Mouse (Mus musculus) heart, embryonic 14.5 days (tissue): ENCODE results near the gene 1700025G04Rik. TPM values are rescaled to one million over a fixed set of nuclear protein-coding genes. Genes with fewer than 3 reads are reported as not detected.

ENCODE experiments used
- ATAC-seq: fragments of 200-750 bp; cut with Nextera tagmentation; 2 replicates; pipeline ENCODE4 v1.8.0; 2017; ENCODE audit warnings: low read depth, moderate TSS enrichment; ENCODE audit not compliant: insufficient number of reproducible peaks, insufficient read depth, low FRiP score
- H3K27ac ChIP-seq, 2 experiments: fragments of 200-500 bp in 1 of 2; fragments of 300-500 bp in 1 of 2; sonication (generic) in 1 of 2; replicated peaks in 1 of 2; 2 replicates each; pipeline ENCODE4 v1.5.1; 2012 to 2014; ENCODE audit warnings: low read depth in 2 of 2, low read length in 2 of 2, control low read depth in 1 of 2, mild to moderate bottlenecking in 1 of 2, mixed read lengths in 1 of 2; ENCODE audit not compliant: control insufficient read depth in 1 of 2, insufficient read depth in 1 of 2
- H3K27me3 ChIP-seq: fragments of 300-500 bp; sonication (generic); 2 replicates; pipeline ENCODE4 v1.6.1; 2014; ENCODE audit warnings: mild to moderate bottlenecking, low read length, control low read depth; ENCODE audit not compliant: control insufficient read depth, insufficient read depth
- H3K36me3 ChIP-seq: fragments of 300-500 bp; sonication (generic); 2 replicates; pipeline ENCODE4 v1.6.1; 2014; ENCODE audit warnings: mild to moderate bottlenecking, control low read depth, low read length, mixed read lengths; ENCODE audit not compliant: control insufficient read depth, insufficient read depth
- H3K4me1 ChIP-seq, 2 experiments: fragments of 200-500 bp in 1 of 2; fragments of 300-500 bp in 1 of 2; sonication (generic) in 1 of 2; 2 replicates each; pipeline ENCODE4 v1.6.1; 2012 to 2014; ENCODE audit warnings: low read length in 2 of 2, control low read depth in 1 of 2, mixed read lengths in 1 of 2; ENCODE audit not compliant: control insufficient read depth in 2 of 2, insufficient read depth in 2 of 2
- H3K4me2 ChIP-seq: fragments of 300-500 bp; sonication (generic); 2 replicates; pipeline ENCODE4 v1.6.1; 2014; ENCODE audit warnings: mild to moderate bottlenecking, low read length
- H3K4me3 ChIP-seq, 2 experiments: fragments of 200-500 bp in 1 of 2; fragments of 300-500 bp in 1 of 2; sonication (generic) in 1 of 2; 2 replicates each; pipeline ENCODE4 v1.5.1; 2012 to 2014; ENCODE audit warnings: low read length in 2 of 2, mild to moderate bottlenecking in 2 of 2, control low read depth in 1 of 2, low read depth in 1 of 2, moderate library complexity in 1 of 2; ENCODE audit not compliant: control insufficient read depth in 1 of 2, insufficient read depth in 1 of 2
- H3K9ac ChIP-seq: fragments of 300-500 bp; sonication (generic); 2 replicates; pipeline ENCODE4 v1.6.1; 2014; ENCODE audit warnings: mild to moderate bottlenecking, low read length
- H3K9me3 ChIP-seq: fragments of 300-500 bp; sonication (generic); 2 replicates; pipeline ENCODE4 v1.6.1; 2016; ENCODE audit warnings: low read length, control low read depth; ENCODE audit not compliant: control insufficient read depth
- WGBS: fragments of 180-500 bp; shearing (Covaris S2); extraction: QIAGEN DNeasy Blood & Tissue Kit; methylation state at CpG from one replicate; pipeline ENCODE4 v1.1.7; 2014; 5-methylcytosine and 5-hydroxymethylcytosine counted together
- polyA plus RNA-seq: library from polyadenylated mRNA; unstranded; fragments of >200 nt; fragmentation: Nextera tagmentation; extraction: Ambion mirVana; gene quantifications from 2 replicates; pipeline ENCODE4 v1.2.1, GENCODE M21; 2014

1700025G04Rik gene
- polyA plus RNA-seq, 1 experiment from 2014 or later = 35.7 TPM

- Histone ChIP-seq H3K4me3 (no peak overlapping the region), H3K36me3 (no peaks in the 10 kb centered on the region), H3K27ac (no peak overlapping the region), H3K9me3 (no peaks in the 10 kb centered on the region), H3K27me3 (no peaks in the 10 kb centered on the region), H3K9ac (peak overlapping the region; percentile 59; the same call in 1 of the 2 replicates), H3K4me1 (peaks cover 34 to 53% of the 10 kb centered on the region in 2 experiments), H3K4me2 (peak overlapping the region; percentile 54)
- 71% methylated on average over 3 of the region's 3 CpGs for WGBS
- ATAC-seq = no peak
Measured at GRCm38 (mm10) chr1:151948065-151948464, 141.9 kb downstream of the 1700025G04Rik start.

DNA sequence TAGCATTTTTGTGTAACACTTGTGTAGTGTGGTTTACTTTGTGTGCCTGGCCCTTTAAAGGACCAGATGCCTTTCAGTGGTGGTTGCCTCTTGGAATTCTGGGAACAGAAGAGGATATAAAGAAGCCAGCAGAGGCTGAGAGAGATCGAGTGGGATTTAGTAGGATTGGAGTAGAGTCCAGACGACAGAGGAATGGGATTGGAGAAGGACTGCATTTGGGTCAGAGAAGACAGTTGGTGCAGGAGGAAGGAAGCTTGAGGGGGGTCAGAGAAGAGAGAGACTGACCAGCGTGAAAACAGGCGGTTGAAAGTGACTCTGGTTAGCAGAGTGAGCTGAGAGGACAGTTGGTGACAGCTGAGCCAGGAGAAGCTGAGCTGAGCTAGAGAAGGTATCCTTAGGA is 142.4 kb downstream of the 1700025G04Rik start:
- peak overlapping the region; percentile 59 for H3K9ac ChIP-seq
- H3K36me3 ChIP-seq = no peaks in the 10 kb centered on the region
- no peaks in the 10 kb centered on the region for H3K9me3 ChIP-seq
- peak overlapping the region; percentile 10 to 20; a peak in 2 of 4 replicates for H3K27ac ChIP-seq
- peak overlapping the region; percentile 13 to 30; a peak in 2 of 4 replicates for H3K4me3 ChIP-seq
- ATAC-seq = no peak
- H3K4me1 ChIP-seq = peaks cover 35 to 53% of the 10 kb centered on the region in 2 experiments
- H3K4me2 ChIP-seq = peak overlapping the region; percentile 54
- H3K27me3 ChIP-seq = no peaks in the 10 kb centered on the region
- WGBS = 13% methylated on average over 4 of the region's 4 CpGs

GRCm38 (mm10) chr1:151944457-151945223 is 145.3 kb downstream of the 1700025G04Rik start:
- Histone ChIP-seq H3K4me1 (peaks cover 41 to 71% of the 10 kb centered on the region in 2 experiments), H3K9me3 (no peaks in the 10 kb centered on the region), H3K36me3 (no peaks in the 10 kb centered on the region), H3K4me2 (no peak overlapping the region), H3K4me3 (no peak overlapping the region), H3K9ac (no peak overlapping the region; the same call in 1 of the 2 replicates), H3K27ac (no peak overlapping the region), H3K27me3 (no peaks in the 10 kb centered on the region)
- ATAC-seq = no peak
- WGBS = 46% methylated on average over 10 of the region's 10 CpGs

- H3K4me2 ChIP-seq = no peak overlapping the region
- no peaks in the 10 kb centered on the region for H3K9me3 ChIP-seq
- peaks cover 44 to 77% of the 10 kb centered on the region in 2 experiments for H3K4me1 ChIP-seq
- WGBS = 38% methylated on average over 8 of the region's 8 CpGs
- H3K36me3 ChIP-seq = no peaks in the 10 kb centered on the region
- ATAC-seq = no peak
- peak overlapping the region; percentile 18; the same call in 1 of the 2 replicates for H3K9ac ChIP-seq
- H3K4me3 ChIP-seq = no peak overlapping the region
- H3K27me3 ChIP-seq = no peaks in the 10 kb centered on the region
- no peak overlapping the region for H3K27ac ChIP-seq
Measured at GRCm38 (mm10) chr1:151943681-151944237, 146.2 kb downstream of the 1700025G04Rik start.

GRCm38 (mm10) chr1:151942972-151943654 is 146.8 kb downstream of the 1700025G04Rik start:
- H3K9me3 ChIP-seq = no peaks in the 10 kb centered on the region
- peaks cover 44 to 76% of the 10 kb centered on the region in 2 experiments for H3K4me1 ChIP-seq
- WGBS = 37% methylated on average over 11 of the region's 11 CpGs
- no peak overlapping the region for H3K4me2 ChIP-seq
- no peak for ATAC-seq
- H3K27ac ChIP-seq = no peak overlapping the region
- no peaks in the 10 kb centered on the region for H3K27me3 ChIP-seq
- no peak overlapping the region for H3K4me3 ChIP-seq
- H3K36me3 ChIP-seq = no peaks in the 10 kb centered on the region
- no peak overlapping the region for H3K9ac ChIP-seq

DNA sequence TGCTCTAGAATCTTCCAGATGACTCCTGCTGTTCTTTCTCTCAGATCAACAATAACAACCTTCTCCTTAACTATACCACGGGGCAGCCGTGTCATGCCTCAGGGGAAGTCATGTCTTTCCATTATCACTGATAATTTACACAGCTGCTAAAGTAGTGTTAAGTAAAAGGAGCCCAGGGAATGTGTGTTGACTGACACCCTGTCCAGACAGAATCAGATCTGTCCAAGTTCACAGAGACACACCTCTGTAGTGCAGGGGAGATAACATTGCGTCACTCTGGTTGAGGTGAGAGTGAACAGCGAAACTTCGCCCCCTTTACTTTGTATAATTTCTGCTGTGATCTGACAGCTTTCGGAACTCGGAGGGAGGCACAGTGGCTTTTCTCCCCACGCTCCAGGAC is 149.9 kb downstream of the 1700025G04Rik start:
- ATAC-seq = no peak
- H3K27ac ChIP-seq = 0 out of 4 replicates have a peak overlapping the region, but pooled peaks of 1 of the 2 experiments have one; percentile 16
- H3K27me3 ChIP-seq = no peaks in the 10 kb centered on the region
- no peaks in the 10 kb centered on the region for H3K9me3 ChIP-seq
- 21% methylated on average over 8 of the region's 8 CpGs for WGBS
- peak overlapping the region; percentile 40 for H3K4me2 ChIP-seq
- peaks cover 29 to 48% of the 10 kb centered on the region in 2 experiments for H3K4me1 ChIP-seq
- peak overlapping the region; percentile 25; the same call in 1 of the 2 replicates for H3K9ac ChIP-seq
- H3K36me3 ChIP-seq = no peaks in the 10 kb centered on the region
- no peak overlapping the region for H3K4me3 ChIP-seq

DNA sequence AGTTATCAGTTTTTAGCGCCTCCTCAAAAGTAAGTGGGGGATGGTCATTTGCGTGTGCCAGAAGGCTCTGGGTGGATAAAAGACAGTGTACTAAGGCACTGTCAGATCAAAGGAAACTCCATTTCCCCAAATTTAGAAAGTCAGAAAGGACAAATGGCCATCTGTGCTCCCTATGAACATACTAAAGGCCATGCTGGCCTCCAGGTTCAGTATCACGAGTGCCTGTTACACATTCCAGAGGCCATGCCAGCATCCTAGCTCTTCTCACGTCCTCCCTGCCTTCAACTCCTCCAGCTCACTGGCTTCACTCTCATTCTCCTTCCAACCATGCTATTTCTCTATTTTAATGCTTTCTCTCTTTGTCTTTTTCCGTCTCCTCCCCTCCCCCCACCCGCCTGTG is 150.4 kb downstream of the 1700025G04Rik start:
- Histone ChIP-seq H3K9me3 (no peaks in the 10 kb centered on the region), H3K9ac (no peak overlapping the region), H3K36me3 (no peaks in the 10 kb centered on the region), H3K4me1 (peaks cover 24 to 43% of the 10 kb centered on the region in 2 experiments), H3K27me3 (no peaks in the 10 kb centered on the region), H3K27ac (no peak overlapping the region), H3K4me3 (no peak overlapping the region), H3K4me2 (peak overlapping the region; percentile 40)
- 24% methylated on average over 6 of the region's 6 CpGs for WGBS
- ATAC-seq = no peak
